Mouse (Mus musculus) intestine, embryonic 16.5 days (tissue): ENCODE results near the gene Gm42878. TPM values are rescaled to one million over a fixed set of nuclear protein-coding genes. Genes with fewer than 3 reads are reported as not detected.
A peak's percentile ranks its signal among the peaks of the same experiment; 100 is the strongest.

Source experiments
- ATAC-seq: fragments of 200-750 bp; cut with Nextera tagmentation; 2 replicates; pipeline ENCODE4 v1.8.0; 2017; ENCODE audit warnings: moderate TSS enrichment, moderate library complexity
- H3K27ac ChIP-seq: fragments of 300-500 bp; sonication (generic); 2 replicates; pipeline ENCODE4 v1.5.1; 2014; ENCODE audit warnings: mild to moderate bottlenecking, low read length
- H3K27me3 ChIP-seq: fragments of 300-500 bp; sonication (generic); replicated peaks from 2 replicates; pipeline ENCODE4 v1.6.1; 2014; ENCODE audit warnings: low read length, control low read depth, mixed read lengths; ENCODE audit not compliant: control insufficient read depth, insufficient read depth
- H3K36me3 ChIP-seq: fragments of 300-500 bp; sonication (generic); 2 replicates; pipeline ENCODE4 v1.6.1; 2014; ENCODE audit warnings: low read length, control low read depth; ENCODE audit not compliant: control insufficient read depth, insufficient read depth
- H3K4me1 ChIP-seq: fragments of 300-500 bp; sonication (generic); 2 replicates; pipeline ENCODE4 v1.6.1; 2014; ENCODE audit warnings: low read length, control low read depth, mixed read lengths; ENCODE audit not compliant: control insufficient read depth, insufficient read depth
- H3K4me2 ChIP-seq: fragments of 300-500 bp; sonication (generic); 2 replicates; pipeline ENCODE4 v1.6.1; 2014; ENCODE audit warnings: low read depth, low read length, control low read depth
- H3K4me3 ChIP-seq: fragments of 300-500 bp; sonication (generic); 2 replicates; pipeline ENCODE4 v1.5.1; 2014; ENCODE audit warnings: mild to moderate bottlenecking, low read length
- H3K9ac ChIP-seq: fragments of 300-500 bp; sonication (generic); 2 replicates; pipeline ENCODE4 v1.6.1; 2014; ENCODE audit warnings: low read depth, low read length
- H3K9me3 ChIP-seq: fragments of 300-500 bp; sonication (generic); 2 replicates; pipeline ENCODE4 v1.6.1; 2016; ENCODE audit warnings: low read length, control low read depth; ENCODE audit not compliant: control insufficient read depth
- WGBS: fragments of 180-500 bp; shearing (Covaris S2); extraction: QIAGEN DNeasy Blood & Tissue Kit; methylation state at CpG from one replicate; pipeline ENCODE4 v1.1.7; 2014; 5-methylcytosine and 5-hydroxymethylcytosine counted together
- polyA plus RNA-seq: library from polyadenylated mRNA; unstranded; fragments of >200 nt; fragmentation: Nextera tagmentation; extraction: Ambion mirVana; gene quantifications from 2 replicates; pipeline ENCODE4 v1.2.1, GENCODE M21; 2015

Gene Gm42878
- polyA plus RNA-seq, 1 experiment from 2014 or later, result not detected

- no peak overlapping the region for H3K4me2 ChIP-seq
Measured at GRCm38 (mm10) chr5:121586400-121587039, 41.2 kb upstream of the Gm42878 start.

GRCm38 (mm10) chr5:121585699-121586098 lies 40.4 kb upstream of the Gm42878 start:
- no peak overlapping the region for H3K9ac ChIP-seq
- WGBS, result 94% methylated on average over 5 of the region's 5 CpGs
- H3K4me1 ChIP-seq, result peaks cover 16% of the 10 kb centered on the region
- H3K27ac ChIP-seq, result peak overlapping the region; percentile 76
- H3K9me3 ChIP-seq, result no peaks in the 10 kb centered on the region
- no peak overlapping the region for H3K4me3 ChIP-seq
- H3K4me2 ChIP-seq, result no peak overlapping the region
- no peak for ATAC-seq
- no peaks in the 10 kb centered on the region for H3K27me3 ChIP-seq
- H3K36me3 ChIP-seq, result no peaks in the 10 kb centered on the region

More at GRCm38 (mm10) chr5:121586400-121587039, 41.2 kb upstream of the Gm42878 start:
- H3K27me3 ChIP-seq, result no peaks in the 10 kb centered on the region
- peaks cover 19% of the 10 kb centered on the region for H3K4me1 ChIP-seq
- H3K9ac ChIP-seq, result peak overlapping the region; percentile 34; the same call in 1 of the 2 replicates
- peak overlapping the region; percentile 76 for H3K27ac ChIP-seq
- no peak for ATAC-seq
- no peaks in the 10 kb centered on the region for H3K36me3 ChIP-seq
- no peaks in the 10 kb centered on the region for H3K9me3 ChIP-seq
- H3K4me3 ChIP-seq, result no peak overlapping the region
- WGBS, result 50% methylated on average over 6 of the region's 6 CpGs

- H3K4me2 ChIP-seq, result no peak overlapping the region
- 93% methylated on average over 10 of the region's 10 CpGs for WGBS
- peaks cover 16% of the 10 kb centered on the region for H3K4me1 ChIP-seq
- no peaks in the 10 kb centered on the region for H3K36me3 ChIP-seq
- no peak overlapping the region for H3K9ac ChIP-seq
- ATAC-seq, result no peak
- no peaks in the 10 kb centered on the region for H3K27me3 ChIP-seq
- H3K9me3 ChIP-seq, result no peaks in the 10 kb centered on the region
- H3K4me3 ChIP-seq, result no peak overlapping the region
- H3K27ac ChIP-seq, result no peak overlapping the region
Measured at GRCm38 (mm10) chr5:121585005-121585404, 39.7 kb upstream of the Gm42878 start.

DNA sequence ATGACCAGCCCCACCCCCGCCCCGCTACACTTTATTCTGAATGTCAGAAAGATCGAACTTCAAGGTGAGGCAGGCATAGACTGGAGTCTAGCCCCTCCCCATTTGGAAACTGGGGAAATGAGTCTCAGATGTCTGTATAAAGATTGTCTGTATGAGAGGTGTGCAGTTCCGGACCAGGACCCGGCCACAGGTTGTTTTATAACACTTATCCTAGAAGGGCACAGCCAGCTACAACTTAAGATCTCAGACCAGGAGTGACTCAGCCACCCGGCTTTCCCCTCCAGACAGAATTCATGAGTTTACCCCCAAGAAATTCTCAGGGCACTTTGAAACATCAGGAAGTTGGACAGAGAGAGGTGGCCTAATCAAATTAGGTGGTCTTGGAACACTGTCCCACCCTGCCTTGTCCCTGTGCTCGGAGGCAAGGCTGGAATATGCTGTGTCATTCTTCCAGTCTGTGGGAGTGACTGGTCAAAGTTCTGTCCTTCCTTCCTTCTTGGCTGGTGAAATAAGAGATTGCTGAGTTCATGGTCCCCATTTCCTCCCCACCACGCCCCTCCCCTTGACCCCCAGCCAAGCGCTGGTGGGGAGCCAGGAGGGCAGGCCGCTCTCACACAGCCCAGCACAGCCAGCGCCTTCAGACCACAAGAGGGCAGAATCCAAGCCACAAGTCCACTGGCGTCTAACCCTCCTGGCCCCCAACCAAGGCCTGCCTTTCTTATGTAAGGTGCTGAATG lies 38.7 kb upstream of the Gm42878 start:
- Histone ChIP-seq H3K4me3 (no peak overlapping the region), H3K4me1 (peaks cover 16% of the 10 kb centered on the region), H3K36me3 (peaks cover 3% of the 10 kb centered on the region; the same call in 1 of the 2 replicates), H3K27me3 (no peaks in the 10 kb centered on the region), H3K4me2 (peak overlapping the region; percentile 30; the same call in 1 of the 2 replicates), H3K9me3 (no peaks in the 10 kb centered on the region), H3K9ac (no peak overlapping the region), H3K27ac (peak overlapping the region; percentile 77)
- WGBS, result 42% methylated on average over 12 of the region's 12 CpGs
- ATAC-seq, result peak; percentile 95

- WGBS, result 90% methylated on average over 8 of the region's 8 CpGs
Measured at GRCm38 (mm10) chr5:121581945-121582344, 36.7 kb upstream of the Gm42878 start.

DNA sequence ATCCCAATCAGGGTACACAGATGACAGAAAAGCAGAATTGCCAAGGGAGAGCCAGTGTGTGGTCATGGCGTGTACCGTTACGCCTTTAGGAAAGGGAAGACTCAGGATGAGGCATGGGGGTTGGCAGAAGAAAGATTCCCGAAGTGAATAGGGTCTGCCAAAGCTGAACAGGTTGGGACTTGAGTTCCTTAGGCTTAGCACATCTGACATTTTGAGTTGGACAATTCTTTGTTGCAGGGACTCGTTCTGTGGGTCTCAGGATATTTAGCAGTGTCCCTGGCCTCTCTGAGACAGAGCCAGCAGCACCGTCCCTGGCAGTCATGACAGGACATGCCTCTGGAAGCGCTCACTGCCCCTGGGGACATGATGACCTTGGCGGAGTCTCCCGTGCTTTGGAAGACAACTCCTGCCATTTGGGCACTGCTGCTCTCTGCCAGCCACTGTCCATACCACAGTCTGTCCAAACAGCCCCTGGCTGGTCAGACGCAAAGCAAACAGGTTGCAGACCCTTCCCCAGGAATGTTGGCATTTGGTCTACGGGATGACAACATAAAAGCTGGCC lies 31.7 kb upstream of the Gm42878 start:
- 89% methylated on average over 11 of the region's 11 CpGs for WGBS
- Histone ChIP-seq H3K4me2 (no peak overlapping the region), H3K36me3 (peaks cover 9% of the 10 kb centered on the region), H3K27me3 (no peaks in the 10 kb centered on the region), H3K9me3 (no peaks in the 10 kb centered on the region), H3K9ac (no peak overlapping the region), H3K27ac (no peak overlapping the region), H3K4me1 (no peaks in the 10 kb centered on the region), H3K4me3 (no peak overlapping the region)
- ATAC-seq, result no peak

More at GRCm38 (mm10) chr5:121581945-121582344, 36.7 kb upstream of the Gm42878 start:
- ATAC-seq, result no peak
- Histone ChIP-seq H3K9ac (no peak overlapping the region), H3K27ac (no peak overlapping the region), H3K4me2 (no peak overlapping the region), H3K36me3 (peaks cover 5% of the 10 kb centered on the region; the same call in 1 of the 2 replicates), H3K4me1 (peaks cover 16% of the 10 kb centered on the region), H3K9me3 (no peaks in the 10 kb centered on the region), H3K27me3 (no peaks in the 10 kb centered on the region), H3K4me3 (no peak overlapping the region)

- no peaks in the 10 kb centered on the region for H3K4me1 ChIP-seq
- H3K4me3 ChIP-seq, result no peak overlapping the region
- no peaks in the 10 kb centered on the region for H3K27me3 ChIP-seq
- H3K27ac ChIP-seq, result no peak overlapping the region
- WGBS, result 92% methylated on average over 11 of the region's 11 CpGs
- peaks cover 9% of the 10 kb centered on the region for H3K36me3 ChIP-seq
- no peaks in the 10 kb centered on the region for H3K9me3 ChIP-seq
- no peak for ATAC-seq
- H3K4me2 ChIP-seq, result no peak overlapping the region
- no peak overlapping the region for H3K9ac ChIP-seq
Measured at GRCm38 (mm10) chr5:121575867-121576266, 30.6 kb upstream of the Gm42878 start.

DNA sequence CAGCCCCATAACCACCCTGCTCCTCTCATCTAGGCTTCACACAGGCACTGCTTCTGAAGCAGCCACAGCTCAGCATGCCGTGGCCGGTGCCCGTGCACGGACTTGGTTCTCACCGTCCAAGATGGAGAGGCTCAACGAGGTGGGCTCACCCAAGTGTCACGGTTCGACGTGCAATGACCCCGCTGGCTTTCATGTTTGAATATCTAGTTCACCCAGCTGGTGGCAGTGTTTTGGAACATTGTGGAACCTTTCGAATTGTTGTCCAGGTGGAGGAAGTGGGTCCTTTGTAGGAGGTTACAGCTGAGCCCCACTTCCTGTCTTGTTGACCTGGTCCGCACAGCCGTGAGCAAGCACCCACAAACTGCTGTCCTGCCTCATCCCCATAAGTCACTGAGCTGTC lies 28.9 kb upstream of the Gm42878 start:
- WGBS, result 83% methylated on average over 13 of the region's 13 CpGs
- no peak for ATAC-seq
- H3K36me3 ChIP-seq, result peaks cover 10% of the 10 kb centered on the region; the same call in 1 of the 2 replicates
- H3K9ac ChIP-seq, result no peak overlapping the region
- no peak overlapping the region for H3K4me2 ChIP-seq
- H3K4me3 ChIP-seq, result no peak overlapping the region
- H3K9me3 ChIP-seq, result no peaks in the 10 kb centered on the region
- H3K27ac ChIP-seq, result no peak overlapping the region
- H3K27me3 ChIP-seq, result no peaks in the 10 kb centered on the region
- H3K4me1 ChIP-seq, result no peaks in the 10 kb centered on the region

DNA sequence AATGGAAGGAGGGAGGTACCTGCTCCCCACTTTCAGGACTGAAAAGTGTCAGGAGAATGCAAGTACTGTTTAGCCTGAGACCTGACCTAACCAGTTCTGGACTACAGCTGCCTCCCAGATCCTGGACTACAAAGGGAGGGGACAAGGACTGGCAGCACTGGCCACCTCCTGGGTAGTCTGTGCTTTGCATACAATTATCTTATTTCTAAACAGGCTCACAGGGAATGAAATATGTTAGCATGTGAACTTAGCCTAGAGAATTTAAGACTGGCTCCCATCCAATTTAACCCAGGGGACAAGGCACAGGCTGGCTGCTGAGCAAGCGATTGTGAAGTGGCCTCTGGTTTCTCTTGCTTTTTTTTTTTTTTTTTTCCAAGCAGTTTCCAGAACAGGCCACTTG lies 25.5 kb upstream of the Gm42878 start:
- 52% methylated on average over 1 of the region's 1 CpGs for WGBS
- no peak for ATAC-seq
- peaks cover 7% of the 10 kb centered on the region; the same call in 1 of the 2 replicates for H3K36me3 ChIP-seq

More for the DNA sequence above, 25.5 kb upstream of the Gm42878 start:
- Histone ChIP-seq H3K27ac (no peak overlapping the region), H3K4me1 (0 out of 2 replicates have a peak, but pooled peaks cover 8% of the 10 kb centered on the region), H3K4me3 (no peak overlapping the region), H3K9ac (no peak overlapping the region), H3K27me3 (no peaks in the 10 kb centered on the region), H3K4me2 (no peak overlapping the region), H3K9me3 (no peaks in the 10 kb centered on the region)
